ENCODE assay signal across 13 mouse cellular contexts in the genomic region with DNA sequence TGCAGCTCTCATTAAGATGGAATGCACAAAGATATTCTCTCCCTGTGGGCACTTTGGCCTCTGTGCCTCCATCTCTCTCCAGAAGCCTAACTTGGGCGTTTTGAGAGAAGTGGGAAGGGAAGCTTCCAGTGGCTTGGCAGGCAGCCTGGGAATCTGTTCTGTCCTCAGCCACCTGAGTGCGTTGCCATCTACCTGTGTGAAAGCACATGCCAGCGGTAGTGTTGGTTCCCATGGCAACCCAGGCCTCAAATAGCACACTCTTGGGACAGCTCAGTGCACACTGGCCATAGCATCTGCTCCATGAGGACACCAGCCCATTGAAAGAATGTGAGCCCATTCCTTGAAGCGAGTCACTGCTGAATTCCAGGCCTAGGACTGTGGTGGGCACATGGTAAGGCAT.
DNase-seq lines count a peak whose midpoint lies in the region; ATAC-seq and TF ChIP-seq lines count a peak whose summit lies in the region.
"Had no signal": no experiment of that assay in that cellular context is flagged by ENCODE, and none has a peak within 500 bp of the region (broad histone marks: within the 10 kb centered on the region; RNA-seq: fewer than 3 reads in every experiment).

No protein-coding gene starts in this region.

- peak; percentile 14 to 22 for DNase-seq in kidney, adult 8-10 months
- peak; percentile 77 for DNase-seq in brain, adult 2 months (ENCODE audit: low read depth, low spot score)
- peak; percentile 44 to 45 for DNase-seq in cerebellum, postnatal 10 days
- DNase-seq in lung, embryonic 14.5 days: peak; percentile 47
- no peak for DNase-seq in frontal cortex, postnatal 25 days (ENCODE audit: low spot score in 2 of 2)
- DNase-seq in embryo, embryonic 11 days: no peak
- DNase-seq: thymus, adult 18-20 months had no signal

- no peaks in the 10 kb centered on the region for H3K9me3 ChIP-seq in kidney, embryonic 14.5 days (ENCODE audit: control insufficient read depth, low read length)
- H3K9me3 ChIP-seq in lung, embryonic 14.5 days (ENCODE audit: low read depth, low read length): no peaks in the 10 kb centered on the region
- H3K9me3 ChIP-seq: limb, embryonic 13.5 days had no signal

- no peaks in the 10 kb centered on the region for H3K27me3 ChIP-seq in kidney, embryonic 14.5 days (ENCODE audit: control insufficient read depth, insufficient read depth, low read length)
- H3K27me3 ChIP-seq in lung, embryonic 14.5 days (ENCODE audit: insufficient read depth, low read length): no peaks in the 10 kb centered on the region
- H3K27me3 ChIP-seq: CH12.LX; limb, embryonic 13.5 days had no signal

- TF ChIP-seq CTCF in lung, embryonic 14.5 days (IDR thresholded peaks at IDR 0.05; ENCODE audit: low read depth): no peak

- no peaks in the 10 kb centered on the region for H3K36me3 ChIP-seq in kidney, embryonic 14.5 days (ENCODE audit: control insufficient read depth, insufficient read depth, low read length)
- H3K36me3 ChIP-seq in lung, embryonic 14.5 days (ENCODE audit: insufficient read depth): no peaks in the 10 kb centered on the region
- H3K36me3 ChIP-seq: limb, embryonic 13.5 days had no signal

- H3K9ac ChIP-seq in kidney, embryonic 14.5 days (ENCODE audit: low read depth, low read length): no peak overlapping the region
- H3K9ac ChIP-seq in lung, embryonic 14.5 days: no peak overlapping the region
- H3K9ac ChIP-seq: limb, embryonic 13.5 days had no signal

- 74% methylated on average over 4 of the region's 4 CpGs for WGBS in kidney, embryonic 14.5 days
- WGBS in lung, embryonic 14.5 days: 60% methylated on average over 4 of the region's 4 CpGs

- ATAC-seq in kidney, embryonic 14.5 days (ENCODE audit: low FRiP score, low TSS enrichment): no peak
- no peak for ATAC-seq in lung, embryonic 14.5 days (ENCODE audit: insufficient read depth)
- no peak for ATAC-seq in monocyte, adult 5-6 weeks (replicated peaks; ENCODE audit: insufficient number of reproducible peaks, low FRiP score, low TSS enrichment, poor library complexity, severe bottlenecking)

- no peak overlapping the region for H3K4me3 ChIP-seq in kidney, embryonic 14.5 days (ENCODE audit: low read length)
- no peak overlapping the region for H3K4me3 ChIP-seq in lung, embryonic 14.5 days (ENCODE audit: low read depth, low read length)
- H3K4me3 ChIP-seq: erythroblast, embryonic 14.5 days; limb, embryonic 13.5 days had no signal

- no peak overlapping the region for H3K27ac ChIP-seq in kidney, embryonic 14.5 days (ENCODE audit: low read depth, low read length)
- no peak overlapping the region for H3K27ac ChIP-seq in lung, embryonic 14.5 days (ENCODE audit: low read depth)
- H3K27ac ChIP-seq: limb, embryonic 13.5 days had no signal

- H3K4me2 ChIP-seq in kidney, embryonic 14.5 days (replicated peaks; ENCODE audit: low read depth, low read length): no peak overlapping the region
- H3K4me2 ChIP-seq in lung, embryonic 14.5 days: no peak overlapping the region
- H3K4me2 ChIP-seq: limb, embryonic 13.5 days; midbrain, embryonic 11.5 days had no signal

- H3K4me1 ChIP-seq in kidney, embryonic 14.5 days (ENCODE audit: control insufficient read depth, insufficient read depth, low read length): no peaks in the 10 kb centered on the region
- H3K4me1 ChIP-seq in lung, embryonic 14.5 days (ENCODE audit: insufficient read depth): no peaks in the 10 kb centered on the region

Comparison
In these comparisons a context has a peak if more than half of its experiments do, and no peak if none do; other contexts are left out.
1. DNase-seq: peak in kidney, adult 8-10 months (2 of 2), brain, adult 2 months (single experiment), cerebellum, postnatal 10 days (2 of 2) and lung, embryonic 14.5 days (single experiment); none in frontal cortex, postnatal 25 days (0 of 2) and embryo, embryonic 11 days (single experiment).